ENCODE assay signal across 8 mouse cellular contexts in genomic region chr12:10597976-10598746, GRCm38 (mm10).
DNase-seq lines count a peak whose midpoint lies in the region; ATAC-seq and TF ChIP-seq lines count a peak whose summit lies in the region.

No protein-coding gene starts in this region.

- H3K4me1 ChIP-seq in thymus, adult 2 months (replicated peaks; ENCODE audit: control insufficient read depth, insufficient read depth, low read length), result no peaks in the 10 kb centered on the region
- no peaks in the 10 kb centered on the region for H3K4me1 ChIP-seq in kidney, embryonic 16.5 days (ENCODE audit: insufficient read depth, low read length)
- H3K4me1 ChIP-seq in liver, embryonic 11.5 days (replicated peaks; ENCODE audit: control insufficient read depth, insufficient read depth, low read length), result no peaks in the 10 kb centered on the region

- no peak overlapping the region for H3K27ac ChIP-seq in thymus, adult 2 months (ENCODE audit: control insufficient read depth, insufficient read depth, low read length)
- H3K27ac ChIP-seq in kidney, embryonic 16.5 days (ENCODE audit: low read length), result no peak overlapping the region
- H3K27ac ChIP-seq in liver, embryonic 11.5 days (ENCODE audit: low read depth, low read length), result no peak overlapping the region

- H3K27me3 ChIP-seq in thymus, adult 2 months (ENCODE audit: control insufficient read depth, insufficient read depth, low read length), result no peaks in the 10 kb centered on the region
- no peaks in the 10 kb centered on the region for H3K27me3 ChIP-seq in kidney, embryonic 16.5 days (ENCODE audit: insufficient read depth, low read length)
- H3K27me3 ChIP-seq in liver, embryonic 11.5 days (replicated peaks; ENCODE audit: control insufficient read depth, insufficient read depth, low read length), result no peaks in the 10 kb centered on the region

- peak; percentile 11 for DNase-seq in thymus, adult 2 months
- DNase-seq in thymus, adult 18-20 months, result no peak
- DNase-seq in cerebellum, adult 9-10 months, result peak; percentile 22
- peak; percentile 6 to 86 for DNase-seq in frontal cortex, adult 2 months (ENCODE audit: extremely low spot score in 1 of 2, low spot score in 1 of 2)
- peak; percentile 32 for DNase-seq in liver, embryonic 11.5 days (ENCODE audit: low spot score)
- DNase-seq in ovary, postnatal 14 days (ENCODE audit: low spot score), result peak; percentile 48

- no peak overlapping the region for H3K9ac ChIP-seq in kidney, embryonic 16.5 days (replicated peaks; ENCODE audit: low read length)
- no peak overlapping the region for H3K9ac ChIP-seq in liver, embryonic 11.5 days (ENCODE audit: low read depth, low read length)

- ATAC-seq in kidney, embryonic 16.5 days (ENCODE audit: low FRiP score, low TSS enrichment), result peak; percentile 46; the same call in 1 of the 2 replicates
- ATAC-seq in liver, embryonic 11.5 days (replicated peaks; ENCODE audit: low FRiP score), result no peak
- ATAC-seq in megakaryocyte-erythroid progenitor cell, adult 5-6 weeks (replicated peaks; ENCODE audit: low FRiP score, low TSS enrichment, poor library complexity, severe bottlenecking), result no peak

- H3K9me3 ChIP-seq in kidney, embryonic 16.5 days (ENCODE audit: low read length), result no peaks in the 10 kb centered on the region
- no peaks in the 10 kb centered on the region for H3K9me3 ChIP-seq in liver, embryonic 11.5 days (ENCODE audit: control insufficient read depth, low read length)

- 15% methylated on average over 7 of the region's 7 CpGs for WGBS in thymus, adult 2 months
- WGBS in kidney, embryonic 16.5 days, result 13% methylated on average over 7 of the region's 7 CpGs
- 18% methylated on average over 7 of the region's 7 CpGs for WGBS in liver, embryonic 11.5 days

- H3K36me3 ChIP-seq in thymus, adult 2 months (ENCODE audit: control insufficient read depth, insufficient read depth, low read length), result no peaks in the 10 kb centered on the region
- H3K36me3 ChIP-seq in kidney, embryonic 16.5 days (ENCODE audit: insufficient read depth, low read length), result no peaks in the 10 kb centered on the region
- no peaks in the 10 kb centered on the region for H3K36me3 ChIP-seq in liver, embryonic 11.5 days (ENCODE audit: control insufficient read depth, insufficient read depth, low read length)

- no peak for TF ChIP-seq POLR2A in thymus, adult 2 months (IDR thresholded peaks at IDR 0.05; ENCODE audit: control insufficient read depth, extremely low read depth, insufficient read depth, low read length, poor library complexity)

- H3K4me3 ChIP-seq in thymus, adult 2 months (ENCODE audit: control insufficient read depth, insufficient read depth, low read length), result no peak overlapping the region
- no peak overlapping the region for H3K4me3 ChIP-seq in kidney, embryonic 16.5 days (ENCODE audit: low read length)
- no peak overlapping the region for H3K4me3 ChIP-seq in liver, embryonic 11.5 days (ENCODE audit: low read depth, low read length)

- TF ChIP-seq CTCF in thymus, adult 2 months (IDR thresholded peaks at IDR 0.05; ENCODE audit: borderline replicate concordance, control insufficient read depth, extremely low read depth, insufficient read depth, low read length, poor library complexity), result no peak

- H3K4me2 ChIP-seq in kidney, embryonic 16.5 days (replicated peaks; ENCODE audit: low read depth, low read length), result no peak overlapping the region
- H3K4me2 ChIP-seq in liver, embryonic 11.5 days, result no peak overlapping the region

Comparison
In these comparisons a context has a peak if more than half of its experiments do, and no peak if none do; other contexts are left out.
1. DNase-seq: peak in thymus, adult 2 months (single experiment), cerebellum, adult 9-10 months (single experiment), frontal cortex, adult 2 months (2 of 2), liver, embryonic 11.5 days (single experiment) and ovary, postnatal 14 days (single experiment); none in thymus, adult 18-20 months (0 of 2).